Comparison of ENCODE assay signal across 17 mouse cellular contexts in genomic region chr13:17245936-17246335, GRCm38 (mm10).
"Had no signal": no experiment of that assay in that cellular context is flagged by ENCODE, and none has a peak within 500 bp of the region (broad histone marks: within the 10 kb centered on the region; RNA-seq: fewer than 3 reads in every experiment).

No protein-coding gene starts in this region.

- H3K4me3 ChIP-seq: lung, embryonic 15.5 days; megakaryocyte, embryonic 14.5 days; midbrain, embryonic 13.5 days; midbrain, embryonic 15.5 days; neural tube, embryonic 12.5 days; stomach, embryonic 15.5 days had no signal

- DNase-seq: liver, postnatal 0 days; lung, adult 2 months; lung, postnatal 14 days; lung, postnatal 36 days; right cerebral cortex, postnatal 14 days; spleen, adult 18-20 months; thymus, adult 18-20 months; thymus, postnatal 25 days; thymus, postnatal 4 days had no signal

- H3K27ac ChIP-seq: lung, embryonic 15.5 days; macrophage; midbrain, embryonic 13.5 days; midbrain, embryonic 15.5 days; neural tube, embryonic 12.5 days; stomach, embryonic 15.5 days; stomach, postnatal 0 days had no signal
